Mouse (Mus musculus) right cerebral cortex, adult 18-20 months (tissue): ENCODE results near the gene Gpank1.
"Not testable (repeated sequence)": the region's sequence is repeated elsewhere in the genome, so short reads cannot be mapped to it uniquely, and the experiment has no call there.

Experiments
- DNase-seq: peaks from one replicate; pipeline ENCODE4 v3.0.0; 2022; ENCODE audit warnings: mixed read lengths

Gene Gpank1

DNA sequence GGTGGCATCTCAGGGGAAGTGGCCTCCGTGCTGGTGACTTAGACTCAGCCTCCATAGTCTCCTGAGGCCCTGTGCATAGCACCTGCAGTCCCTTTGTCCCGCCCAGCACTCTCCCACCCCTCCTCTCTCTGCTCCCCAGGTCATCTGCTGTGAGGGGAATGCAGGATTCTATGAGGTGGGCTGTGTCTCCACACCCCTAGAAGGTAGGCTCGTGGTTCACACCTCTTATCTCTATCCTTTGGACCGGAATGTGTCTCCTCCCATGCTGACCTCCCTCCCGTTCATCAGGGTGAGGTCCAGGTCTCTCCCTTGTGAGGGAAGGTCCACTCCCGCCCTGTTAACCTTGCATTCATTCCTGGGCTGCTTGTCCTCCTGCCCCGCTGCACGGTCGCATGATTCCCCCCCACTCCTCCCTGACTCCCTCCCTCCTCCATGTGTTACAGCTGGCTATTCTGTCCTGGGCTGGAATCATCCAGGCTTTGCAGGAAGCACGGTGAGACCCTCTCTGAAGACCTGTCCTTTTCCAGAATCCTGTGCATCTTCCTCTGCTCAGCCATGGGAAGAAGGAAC lies 21.0 kb upstream of the Gpank1 start:
- no peak for DNase-seq

DNA sequence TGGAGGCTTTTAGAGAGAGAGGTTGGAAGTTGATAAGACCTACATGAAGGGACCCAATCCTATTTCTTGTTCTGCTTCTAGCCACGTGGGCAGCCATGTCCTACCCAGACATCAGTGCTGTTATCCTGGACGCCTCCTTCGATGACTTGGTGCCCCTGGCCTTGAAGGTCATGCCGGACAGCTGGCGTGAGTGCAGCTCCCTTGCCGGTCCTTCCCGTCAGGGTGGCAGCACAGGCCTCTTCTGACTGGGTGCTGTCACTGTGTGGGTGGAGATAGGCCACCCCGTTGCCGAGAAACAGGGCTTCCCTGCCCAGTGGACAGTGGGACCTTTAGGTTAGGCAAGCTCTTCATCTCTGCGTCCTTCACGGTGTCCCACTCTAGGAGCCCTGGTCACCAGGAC lies 20.1 kb upstream of the Gpank1 start:
- no peak for DNase-seq

DNA sequence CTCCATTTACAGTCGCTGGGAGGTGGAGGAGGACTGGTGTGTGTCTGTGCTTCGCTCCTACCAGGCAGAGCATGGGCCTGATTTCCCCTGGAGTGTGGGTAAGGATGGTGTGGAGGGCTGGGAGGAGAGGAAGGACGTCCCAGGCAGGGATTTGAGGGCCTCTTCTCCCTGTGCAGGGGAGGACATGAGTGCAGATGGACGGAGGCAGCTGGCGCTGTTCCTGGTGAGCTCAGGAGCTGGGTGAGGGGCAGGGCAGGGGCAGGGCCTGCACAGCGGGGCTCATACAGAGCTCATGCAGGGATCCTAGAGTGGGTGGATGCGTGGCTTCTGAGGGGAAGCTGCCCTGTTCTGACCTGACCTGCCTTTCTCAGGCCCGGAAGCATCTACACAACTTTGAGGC lies 19.0 kb upstream of the Gpank1 start:
- DNase-seq = no peak

DNA sequence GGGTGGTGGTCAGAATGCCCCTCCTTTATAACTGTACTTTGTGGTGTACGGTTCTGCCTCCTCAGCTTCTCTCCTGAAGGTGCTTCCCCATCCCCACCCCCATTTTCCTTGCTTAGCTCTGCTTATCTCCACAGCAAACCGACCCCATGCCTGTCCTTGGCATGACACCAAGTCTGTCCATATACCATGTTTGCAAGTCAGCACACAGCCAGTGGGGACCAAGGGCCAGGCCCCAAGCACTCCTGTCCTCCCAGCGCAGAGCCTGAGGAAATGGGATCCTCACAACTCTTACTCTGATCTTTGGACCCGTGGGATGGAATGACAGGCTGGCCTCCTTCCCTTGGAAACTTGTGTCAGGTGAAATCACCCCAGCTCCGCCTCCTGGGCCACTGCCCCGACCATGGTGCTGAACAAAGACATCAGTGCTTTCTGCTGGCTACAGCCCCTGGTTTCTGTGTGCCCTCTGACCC lies 18.0 kb upstream of the Gpank1 start:
- no peak for DNase-seq

DNA sequence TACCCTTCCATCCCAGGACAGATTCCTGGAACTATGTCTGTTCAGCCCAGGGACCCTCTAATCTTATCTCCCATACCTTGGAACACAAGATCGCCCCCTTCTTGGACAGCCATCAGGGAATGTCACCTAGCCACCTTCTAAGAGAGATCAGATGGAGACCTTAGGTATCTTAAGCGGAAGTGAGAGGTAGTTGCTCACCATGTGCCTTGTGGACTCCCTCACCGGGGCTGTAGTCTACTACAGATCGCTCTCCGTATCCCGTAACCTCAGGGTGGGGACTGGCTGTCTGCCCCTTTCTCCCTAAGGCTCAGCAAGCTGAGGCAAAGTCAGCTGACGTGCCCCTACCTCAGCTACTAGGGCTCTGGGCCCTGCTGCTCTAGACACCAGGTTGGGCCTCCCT lies 17.2 kb upstream of the Gpank1 start:
- DNase-seq = no peak

DNA sequence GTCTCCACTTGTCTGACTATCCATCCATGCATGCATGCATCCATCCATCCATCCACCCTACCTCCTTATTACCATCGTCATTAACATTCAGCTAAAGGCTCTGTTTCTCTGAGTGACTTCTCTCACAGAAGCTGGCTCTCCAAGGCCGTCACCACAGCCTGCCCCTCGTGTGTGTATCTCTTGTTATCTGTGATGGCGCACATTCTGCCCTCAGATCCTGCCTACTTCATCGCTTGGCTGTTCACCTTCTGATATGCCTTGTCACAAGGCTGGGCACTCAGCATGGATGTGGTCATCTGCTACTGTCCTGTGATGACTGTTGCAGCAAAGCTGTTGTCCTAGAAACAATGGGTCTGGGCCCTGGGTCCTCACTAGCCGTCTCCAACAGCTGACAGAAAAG lies 16.5 kb upstream of the Gpank1 start:
- no peak for DNase-seq

DNA sequence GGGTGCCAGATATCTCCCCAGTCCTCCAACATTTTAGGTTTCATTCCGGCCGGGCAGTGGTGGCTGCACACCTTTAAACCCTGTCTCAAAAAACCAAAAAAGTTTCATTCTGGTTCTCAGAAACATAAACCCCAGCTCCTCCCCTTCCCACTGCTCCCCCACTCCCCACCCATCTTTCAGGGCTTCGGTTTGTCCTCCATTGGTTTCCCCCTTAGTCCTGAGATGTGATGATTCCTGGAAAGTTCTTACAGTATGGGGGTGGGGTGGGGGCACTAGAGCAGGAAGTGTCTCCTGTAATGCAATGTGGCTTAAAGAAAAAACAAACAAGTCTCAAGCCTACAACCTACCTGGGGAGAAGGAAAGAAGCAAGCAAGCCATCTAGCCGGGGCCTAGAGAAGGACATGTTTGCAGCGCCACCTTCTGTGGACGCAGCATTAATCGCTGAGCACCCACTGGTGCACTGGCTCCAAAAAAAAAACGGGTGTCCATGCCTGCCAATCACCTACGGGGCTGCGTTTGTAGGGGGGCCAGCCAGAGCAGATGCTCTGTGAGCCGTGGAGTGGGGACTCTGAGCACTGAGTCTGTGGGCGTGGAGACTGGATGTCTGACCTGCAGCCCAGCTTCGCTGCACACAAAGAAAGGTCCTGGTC lies 15.4 kb upstream of the Gpank1 start:
- no peak for DNase-seq

DNA sequence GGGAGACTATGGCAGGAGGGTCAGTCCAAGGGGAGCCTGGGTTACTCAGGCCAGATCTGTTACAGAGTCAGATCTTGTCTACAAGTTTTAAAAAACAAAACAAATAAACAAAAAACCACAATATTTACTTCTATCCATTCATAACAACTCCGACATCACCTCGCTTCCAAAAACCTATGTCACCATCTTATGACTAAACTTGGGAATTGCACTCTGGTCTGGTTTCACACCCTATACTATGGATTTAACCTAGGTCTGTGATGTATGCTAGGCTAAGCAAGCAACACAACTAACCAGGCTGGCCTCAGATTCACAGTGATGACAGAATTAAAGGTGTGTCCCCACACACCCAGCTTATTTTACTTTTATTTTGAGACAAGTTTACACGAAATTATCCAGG lies 14.7 kb upstream of the Gpank1 start:
- DNase-seq = no peak

DNA sequence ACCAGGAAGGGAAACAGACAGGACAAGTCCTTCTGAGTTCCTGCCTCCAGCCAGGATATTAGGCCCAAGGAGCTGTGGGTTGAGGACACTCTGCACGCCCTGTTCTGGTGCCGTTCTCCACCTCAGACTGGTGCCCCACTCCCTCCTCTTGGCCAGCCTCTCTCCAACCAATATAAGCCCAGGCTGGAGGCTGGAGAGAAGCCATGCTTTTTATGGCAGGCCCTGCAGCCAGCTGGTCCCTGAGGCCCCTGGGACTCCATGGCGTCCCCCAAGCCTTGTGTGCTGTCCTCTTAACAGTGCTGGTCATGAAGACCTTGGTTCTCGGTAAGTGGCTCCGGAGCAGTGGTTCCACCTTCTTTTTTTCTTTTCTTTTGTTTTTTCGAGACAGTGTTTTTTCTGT lies 13.2 kb upstream of the Gpank1 start, which contains the start of gene Ly6g5c:
TSS of gene Ly6g5c (plus strand) at position 183 of the 400 bp plus-strand sequence.
- no peak for DNase-seq

DNA sequence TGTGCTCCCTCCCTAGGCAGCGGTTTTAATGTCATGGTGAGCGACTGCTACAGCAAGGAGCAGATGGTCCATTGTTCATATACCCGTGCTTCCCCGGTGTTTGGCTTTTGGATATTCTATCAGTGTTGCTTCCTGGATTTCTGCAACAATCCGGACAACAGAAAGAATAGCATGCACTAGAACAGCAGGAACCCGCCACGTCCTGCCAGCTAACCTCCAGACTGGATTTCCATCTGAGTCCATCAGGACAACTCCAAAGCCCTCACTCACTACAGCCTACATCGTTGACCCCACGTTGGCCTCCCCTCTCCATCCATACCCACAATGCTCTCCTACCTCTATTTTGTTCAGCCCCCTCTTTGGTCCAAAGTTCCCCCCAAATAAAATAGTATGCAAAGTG lies 9.5 kb upstream of the Gpank1 start:
- DNase-seq = no peak

DNA sequence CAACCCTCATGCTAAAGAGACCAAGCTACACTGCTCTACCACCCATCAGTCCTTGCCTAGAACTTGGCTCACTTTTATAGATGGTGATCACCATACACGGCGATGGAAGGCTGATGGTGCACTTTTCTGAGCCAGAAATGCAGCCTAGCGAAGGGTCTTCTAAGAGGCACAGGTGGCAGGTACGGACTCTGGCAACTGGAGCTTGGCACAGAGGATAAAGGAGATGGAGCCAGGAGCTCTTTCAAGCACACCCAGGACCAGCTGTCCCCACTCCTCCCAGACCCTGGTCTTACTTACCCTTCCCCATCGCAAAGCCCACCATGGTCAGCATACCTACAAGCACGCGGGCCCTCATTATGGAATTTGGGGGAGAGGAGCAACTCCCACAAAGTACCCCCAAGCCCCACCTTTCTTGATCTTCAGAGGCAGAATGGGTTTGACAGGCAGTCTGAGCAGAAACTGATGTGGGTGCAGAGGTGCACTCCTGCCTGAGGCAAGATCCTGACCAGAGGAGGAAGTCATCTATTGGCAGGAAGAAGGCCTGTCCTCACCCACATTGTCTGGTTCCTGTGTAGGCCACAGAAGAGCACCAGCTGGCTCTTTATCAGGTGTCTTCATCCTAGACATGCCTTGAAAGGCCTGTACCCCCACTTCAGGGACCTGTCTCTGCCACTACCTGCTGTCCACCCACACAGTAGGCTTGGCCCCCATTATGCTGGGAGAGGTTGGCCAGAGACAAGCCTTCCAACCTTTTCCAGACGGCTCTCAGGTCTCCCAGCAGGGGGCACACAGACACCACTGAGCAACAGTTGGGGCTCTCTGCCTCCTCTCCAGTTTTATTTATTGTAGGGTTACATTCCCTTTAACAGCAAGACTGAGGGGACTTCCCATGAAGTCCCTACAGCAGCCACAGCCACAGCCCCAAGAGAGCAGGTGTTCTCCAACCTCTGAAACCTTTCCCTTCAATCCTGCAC lies 5.9 kb upstream of the Gpank1 start, which contains the start of gene Ly6g5b:
TSS of gene Ly6g5b (minus strand) at position 383 of the 974 bp plus-strand sequence.
- no peak for DNase-seq

DNA sequence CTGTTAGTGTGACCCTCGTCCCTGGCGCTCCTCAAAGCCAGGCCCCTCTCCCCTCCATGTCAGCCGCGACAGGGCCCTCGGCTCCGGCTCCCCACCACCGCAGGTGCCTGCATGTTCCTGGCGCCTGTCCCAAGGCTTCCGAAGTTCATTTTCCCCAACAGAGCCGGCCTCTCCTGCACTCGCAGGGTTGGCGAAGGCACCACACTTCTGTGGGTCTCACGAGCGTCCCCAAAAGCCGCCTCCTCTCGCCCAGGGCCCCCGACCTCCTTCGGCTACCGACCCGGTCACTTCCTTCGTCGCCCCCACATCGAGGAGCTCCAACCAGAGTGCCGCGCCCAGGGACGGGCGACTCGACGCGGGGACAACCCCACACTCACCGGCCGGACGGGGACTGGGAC lies 511 bp upstream of the Gpank1 start:
- no peak for DNase-seq

DNA sequence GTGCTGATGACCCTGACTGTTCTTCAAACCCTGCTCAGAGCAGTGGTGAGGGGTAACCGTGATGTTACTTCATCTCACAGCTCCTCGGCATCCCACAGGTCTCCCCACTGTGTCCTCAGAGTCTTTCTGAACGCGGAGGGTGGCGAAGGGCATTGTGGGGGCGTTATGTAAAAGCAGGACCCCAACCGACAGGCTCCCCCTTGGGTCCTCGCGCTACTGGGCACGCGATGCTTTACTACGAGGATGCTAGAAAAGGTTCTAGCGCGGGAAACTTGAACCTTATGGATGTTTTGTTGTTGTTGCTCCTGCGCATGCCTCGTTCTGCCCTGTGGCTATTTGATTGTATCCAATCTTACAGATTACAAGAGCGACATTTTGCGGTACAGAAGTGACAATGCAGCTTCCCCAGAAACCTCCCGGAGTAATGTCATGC lies 632 bp downstream of the Gpank1 start, which contains the start of gene Csnk2b:
TSS of gene Csnk2b (minus strand) at position 183 of the 433 bp plus-strand sequence.
- peak; percentile 74 for DNase-seq

DNA sequence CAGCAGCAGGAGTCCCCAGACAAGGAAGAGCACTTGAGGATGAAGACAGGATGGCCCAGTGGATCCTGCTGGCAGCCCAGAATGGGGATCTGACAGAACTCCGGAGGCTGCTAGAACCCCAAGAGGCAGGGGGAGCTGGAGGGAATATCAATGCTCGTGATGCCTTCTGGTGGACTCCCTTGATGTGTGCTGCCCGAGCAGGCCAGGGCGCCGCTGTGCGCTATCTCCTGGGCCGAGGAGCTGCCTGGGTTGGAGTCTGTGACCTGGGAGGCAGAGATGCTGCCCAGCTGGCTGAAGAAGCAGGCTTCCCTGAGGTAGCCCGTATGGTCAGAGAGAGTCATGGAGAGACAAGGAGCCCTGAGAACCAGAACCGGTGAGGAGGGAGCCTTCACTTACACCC lies 2.0 kb downstream of the Gpank1 start:
- not testable (repeated sequence) for DNase-seq

DNA sequence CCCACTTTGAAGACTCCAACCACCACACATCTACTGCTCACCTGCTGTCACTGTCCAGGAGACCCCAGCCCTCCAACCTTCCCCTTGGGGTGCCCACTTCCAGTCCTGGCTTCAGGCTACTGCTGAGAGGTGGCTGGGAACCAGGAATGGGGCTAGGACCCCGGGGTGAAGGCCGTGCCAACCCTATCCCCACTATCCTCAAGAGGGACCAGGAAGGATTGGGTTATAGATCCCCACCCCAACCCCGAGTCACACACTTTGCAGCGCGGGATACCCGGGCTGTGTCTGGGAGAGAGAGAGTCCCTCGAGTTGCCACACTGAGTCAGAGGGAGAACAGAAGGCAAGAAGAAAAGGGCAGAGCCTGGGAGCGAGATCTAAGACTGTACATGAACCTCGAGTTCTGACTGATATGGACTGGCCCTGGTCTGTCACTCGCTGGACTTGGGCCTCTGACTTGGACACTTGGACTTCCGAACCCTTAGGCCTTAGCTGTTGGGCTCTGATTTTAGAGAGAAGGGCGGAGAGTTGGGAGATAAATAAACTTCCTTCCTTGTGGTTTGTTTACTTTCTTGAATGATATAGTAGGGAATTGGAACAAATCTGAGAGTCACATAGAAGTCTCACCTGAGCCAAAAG lies 3.1 kb downstream of the Gpank1 start:
- not testable (repeated sequence) for DNase-seq

DNA sequence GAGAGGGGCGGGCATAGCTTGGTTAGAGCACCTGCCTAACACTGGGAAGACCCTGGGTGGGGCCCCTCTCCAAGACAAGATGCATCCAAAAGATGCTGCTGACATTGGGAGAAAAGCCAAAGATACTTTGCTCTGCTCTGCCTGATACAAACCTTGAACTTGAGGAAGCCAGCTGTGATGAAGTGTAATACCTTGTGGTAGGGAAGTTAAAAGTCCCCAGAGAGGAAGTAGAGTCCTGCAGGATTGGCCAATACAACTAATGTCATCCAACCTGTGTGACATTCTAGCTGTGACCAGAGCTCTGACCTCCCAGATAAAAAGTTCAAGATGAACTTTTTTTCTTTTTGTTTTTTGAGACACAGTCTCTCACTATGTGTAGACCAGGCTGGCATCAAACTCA lies 3.8 kb downstream of the Gpank1 start:
- no peak for DNase-seq

DNA sequence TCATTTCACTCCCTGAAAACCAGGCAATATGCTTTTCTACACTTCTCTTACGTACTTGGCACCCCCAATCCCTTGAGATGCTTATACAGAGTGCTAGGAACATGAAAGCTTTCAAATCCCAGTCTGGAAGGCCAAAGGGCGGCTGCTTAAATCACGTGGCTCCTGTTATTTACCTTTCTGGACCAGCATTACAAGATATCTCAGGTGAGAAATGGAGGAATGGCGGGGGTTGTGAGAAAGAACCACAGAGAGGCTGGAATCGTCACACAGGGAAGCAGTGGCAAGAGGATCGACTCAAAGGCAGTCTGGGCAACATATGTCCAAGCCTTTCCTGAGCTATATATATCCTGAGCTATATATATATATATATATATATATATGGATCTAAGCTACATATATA lies 4.3 kb downstream of the Gpank1 start:
- no peak for DNase-seq

DNA sequence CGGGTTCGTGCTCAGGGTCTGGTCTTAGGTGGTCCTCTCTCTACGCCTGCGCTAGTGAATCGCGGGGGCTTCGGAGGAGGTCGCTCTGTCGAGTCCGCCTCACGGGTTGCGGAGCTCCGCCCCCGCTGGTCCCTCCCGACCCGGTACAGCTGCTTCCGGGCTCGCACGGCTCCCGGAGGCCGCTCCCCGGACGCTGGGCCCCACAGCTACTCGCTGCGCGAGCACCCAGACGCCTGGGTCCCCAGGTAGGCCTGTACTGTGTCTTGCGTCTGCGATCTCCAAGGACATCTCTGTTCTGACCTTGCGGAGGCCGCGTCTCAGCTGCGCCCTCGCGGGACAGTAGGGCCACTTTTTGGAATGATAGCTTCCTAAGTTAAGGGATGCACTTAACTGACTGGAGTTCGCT lies 5.0 kb downstream of the Gpank1 start, which contains the start of gene D17H6S53E:
TSS of gene D17H6S53E (plus strand) at position 168 of the 406 bp plus-strand sequence.
- DNase-seq = peak; percentile 73

DNA sequence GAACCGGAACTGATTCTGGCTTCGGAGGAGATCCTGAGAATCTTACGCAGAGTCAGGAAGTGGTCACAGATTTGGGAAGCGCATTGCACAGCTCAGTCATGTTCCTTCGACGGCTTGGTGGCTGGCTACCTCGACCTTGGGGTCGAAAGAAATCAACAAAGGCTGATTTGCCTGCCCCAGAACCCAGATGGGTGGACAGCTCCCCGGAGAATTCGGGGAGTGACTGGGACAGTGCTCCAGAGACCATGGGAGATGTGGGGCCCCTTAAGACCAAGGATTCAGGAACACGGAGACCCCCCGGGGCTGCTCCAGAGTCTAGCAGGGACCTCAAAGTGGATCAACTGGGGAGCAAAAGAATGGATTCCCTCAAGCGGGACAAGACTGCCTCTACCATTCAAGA lies 5.8 kb downstream of the Gpank1 start:
- DNase-seq = no peak

DNA sequence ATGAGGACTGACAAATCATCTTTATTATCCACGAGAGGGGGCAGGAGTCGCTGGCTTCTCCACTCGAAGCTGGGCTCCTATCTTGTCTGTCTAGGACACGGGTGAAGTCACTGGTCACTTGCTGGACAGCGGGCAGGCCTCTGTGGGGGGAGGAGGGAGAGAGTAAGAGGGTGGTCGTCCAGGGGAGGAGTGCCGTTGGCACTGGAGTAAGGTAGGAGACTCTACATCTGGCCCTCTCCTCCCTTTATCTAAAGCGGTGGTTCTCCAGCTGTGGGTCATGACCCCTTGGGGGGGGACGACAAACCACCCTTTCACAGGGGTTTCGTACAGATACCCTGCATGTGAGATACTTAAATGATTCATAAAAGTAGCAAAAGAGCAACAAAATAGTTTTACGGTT lies 7.7 kb downstream of the Gpank1 start:
- DNase-seq = no peak

DNA sequence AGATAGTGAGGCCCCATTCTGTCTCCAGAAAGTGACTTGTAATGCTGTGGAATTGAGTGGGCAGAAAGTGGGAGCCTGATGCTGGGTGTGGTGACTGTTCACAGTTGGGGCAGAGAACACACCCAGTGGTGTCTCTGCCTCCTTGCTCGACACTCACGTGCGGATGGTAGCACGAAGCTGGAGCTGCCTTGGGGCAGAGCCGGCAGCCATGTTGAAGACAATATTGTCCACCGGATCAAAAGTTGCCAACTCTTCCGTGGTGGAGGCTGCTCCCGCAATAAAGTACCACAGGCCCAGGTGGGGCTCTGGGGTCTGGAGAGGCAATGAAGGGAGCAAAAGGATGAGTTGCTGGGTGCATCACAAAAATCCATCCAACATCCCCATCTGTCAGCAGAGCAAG lies 9.8 kb downstream of the Gpank1 start:
- DNase-seq = no peak

DNA sequence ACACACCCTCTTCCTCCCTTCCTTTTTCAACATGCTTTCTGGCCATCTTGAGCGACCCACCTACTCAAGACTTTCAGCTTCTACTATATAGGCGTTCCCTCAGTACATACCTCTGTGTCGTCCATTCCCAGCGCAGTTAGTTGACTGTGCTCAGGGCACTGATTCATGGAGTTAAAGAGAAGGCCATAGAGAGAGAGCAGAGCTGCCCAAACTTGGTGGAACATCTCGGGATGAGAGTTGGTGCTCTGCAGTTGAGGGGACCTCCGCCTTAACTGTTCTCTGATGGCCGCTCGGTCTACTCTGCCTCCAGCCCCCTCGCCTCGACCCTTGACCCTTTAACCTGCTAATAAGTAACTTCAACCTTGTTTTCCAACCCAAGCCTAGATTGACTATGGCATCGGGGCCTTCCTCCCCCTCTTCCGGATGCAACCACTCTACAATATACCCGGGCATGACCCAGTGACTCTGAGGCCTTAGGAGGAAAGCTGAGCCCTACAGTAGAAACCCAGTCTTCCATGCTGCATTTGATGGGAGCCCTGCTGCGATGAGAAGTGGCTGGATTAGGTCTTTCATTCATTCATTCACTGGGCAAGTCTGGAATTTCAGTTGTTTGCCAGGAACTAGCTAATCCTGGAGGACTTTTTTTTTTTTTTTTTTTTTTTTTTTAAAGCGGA lies 10.4 kb downstream of the Gpank1 start, which contains the start of gene Apom:
TSS of gene Apom (minus strand) at position 551 of the 674 bp plus-strand sequence.
- no peak for DNase-seq
